Mouse (Mus musculus) MEL (cell line): ENCODE measurements around the gene B3gnt4. TPM values are rescaled to one million over a fixed set of nuclear protein-coding genes. Genes with fewer than 3 reads are reported as not detected.

Experiments
- DNase-seq: peaks from one replicate; pipeline ENCODE4 v3.0.0; 2011; ENCODE audit warnings: low read depth, low spot score
- H3K27ac ChIP-seq: 2 replicates; pipeline ENCODE4 v1.5.1; 2012; ENCODE audit warnings: low read depth, mild to moderate bottlenecking, control low read depth, low read length, moderate library complexity; ENCODE audit not compliant: control insufficient read depth
- H3K27me3 ChIP-seq, 2 experiments: fragments of 150-350 bp in 1 of 2; sonication (generic) in 1 of 2; 2 replicates each; pipeline ENCODE4 v1.6.1; 2012; ENCODE audit warnings: low read length in 2 of 2, mild to moderate bottlenecking in 2 of 2, improper control_type of control experiment in 1 of 2, moderate library complexity in 1 of 2; ENCODE audit not compliant: insufficient read depth in 2 of 2, control insufficient read depth in 1 of 2
- H3K36me3 ChIP-seq, 2 experiments: 2 replicates each; pipeline ENCODE4 v1.6.1; 2012 to 2014; ENCODE audit warnings: low read length in 2 of 2, improper control_type of control experiment in 1 of 2, inconsistent platforms in 1 of 2, mild to moderate bottlenecking in 1 of 2; ENCODE audit not compliant: insufficient read depth in 2 of 2, control insufficient read depth in 1 of 2
- H3K4me1 ChIP-seq, 2 experiments: fragments of 150-350 bp in 1 of 2; sonication (generic) in 1 of 2; 2 replicates each; pipeline ENCODE4 v1.6.1; 2012; ENCODE audit warnings: low read length in 2 of 2, improper control_type of control experiment in 1 of 2, mild to moderate bottlenecking in 1 of 2; ENCODE audit not compliant: insufficient read depth in 2 of 2, control insufficient read depth in 1 of 2
- H3K4me3 ChIP-seq, 2 experiments: fragments of 150-350 bp in 1 of 2; sonication (generic) in 1 of 2; 2 replicates each; pipeline ENCODE4 v1.5.1; 2012; ENCODE audit warnings: low read depth in 2 of 2, low read length in 2 of 2, mild to moderate bottlenecking in 2 of 2, moderate library complexity in 2 of 2, control low read depth in 1 of 2, improper control_type of control experiment in 1 of 2; ENCODE audit not compliant: control insufficient read depth in 1 of 2, insufficient read depth in 1 of 2
- H3K79me2 ChIP-seq: 2 replicates; pipeline ENCODE4 v1.6.1; 2012; ENCODE audit warnings: mild to moderate bottlenecking, low read length, moderate library complexity; ENCODE audit not compliant: control insufficient read depth, poor library complexity, insufficient read depth
- H3K9ac ChIP-seq: 2 replicates; pipeline ENCODE4 v1.6.1; 2012; ENCODE audit warnings: low read depth, mild to moderate bottlenecking, control low read depth, low read length, moderate library complexity; ENCODE audit not compliant: control insufficient read depth, poor library complexity, severe bottlenecking
- H3K9me3 ChIP-seq: fragments of 150-350 bp; sonication (generic); replicated peaks from 2 replicates; pipeline ENCODE4 v1.6.1; 2012; ENCODE audit warnings: mild to moderate bottlenecking, low read length, improper control_type of control experiment, moderate library complexity; ENCODE audit not compliant: insufficient read depth
- BHLHE40 ChIP-seq: IDR thresholded peaks from 2 replicates; pipeline ENCODE4 v1.6.1; 2012; ENCODE audit warnings: low read depth, mild to moderate bottlenecking, inconsistent platforms, low read length, improper control_type of control experiment, borderline replicate concordance
- CHD1 ChIP-seq: IDR thresholded peaks from 2 replicates; pipeline ENCODE4 v1.6.1; 2012; ENCODE audit warnings: low read depth, mild to moderate bottlenecking, inconsistent platforms, low read length, improper control_type of control experiment
- CHD2 ChIP-seq: IDR thresholded peaks from 2 replicates; pipeline ENCODE4 v1.6.1; 2011; ENCODE audit warnings: low read length, improper control_type of control experiment
- CTCF ChIP-seq, 3 experiments: IDR thresholded peaks in 2 of 3; conservative IDR thresholded peaks in 1 of 3; 2 replicates each; pipeline ENCODE4 v1.5.1; 2011 to 2012; ENCODE audit warnings: low read length in 3 of 3, low read depth in 2 of 3, mild to moderate bottlenecking in 2 of 3, improper control_type of control experiment in 1 of 3, inconsistent platforms in 1 of 3, mixed read lengths in 1 of 3, moderate library complexity in 1 of 3; ENCODE audit not compliant: control insufficient read depth in 1 of 3, insufficient read depth in 1 of 3, poor library complexity in 1 of 3, severe bottlenecking in 1 of 3
- E2F4 ChIP-seq: IDR thresholded peaks from 2 replicates; pipeline ENCODE4 v1.6.1; 2011; ENCODE audit warnings: low read depth, low read length, improper control_type of control experiment, borderline replicate concordance
- ELF1 ChIP-seq: IDR thresholded peaks from 2 replicates; pipeline ENCODE4 v1.6.1; 2014; ENCODE audit warnings: low read depth, mild to moderate bottlenecking, inconsistent platforms, low read length, improper control_type of control experiment, moderate library complexity
- EP300 ChIP-seq, 2 experiments: IDR thresholded peaks; 2 replicates each; pipeline ENCODE4 v1.6.1; 2011; ENCODE audit warnings: improper control_type of control experiment in 2 of 2, low read length in 2 of 2, low read depth in 1 of 2, mild to moderate bottlenecking in 1 of 2
- GABPA ChIP-seq: IDR thresholded peaks from 2 replicates; pipeline ENCODE4 v1.6.1; 2012; ENCODE audit warnings: low read depth, mild to moderate bottlenecking, inconsistent platforms, low read length, improper control_type of control experiment, moderate library complexity
- GATA1 ChIP-seq: IDR thresholded peaks from 2 replicates; pipeline ENCODE4 v1.6.1; 2011; ENCODE audit warnings: low read depth, low read length, improper control_type of control experiment
- HCFC1 ChIP-seq: IDR thresholded peaks from 2 replicates; pipeline ENCODE4 v1.6.1; 2012; ENCODE audit warnings: low read depth, mild to moderate bottlenecking, inconsistent platforms, low read length, improper control_type of control experiment, moderate library complexity
- JUND ChIP-seq: IDR thresholded peaks from 2 replicates; pipeline ENCODE4 v1.6.1; 2011; ENCODE audit warnings: low read depth, mild to moderate bottlenecking, improper control_type of control experiment, low read length
- KAT2A ChIP-seq: conservative IDR thresholded peaks from 2 replicates; pipeline ENCODE4 v1.6.1; 2012; ENCODE audit warnings: low read depth, low read length, improper control_type of control experiment, inconsistent platforms
- MAFK ChIP-seq: IDR thresholded peaks from 2 replicates; pipeline ENCODE4 v1.6.1; 2011; ENCODE audit warnings: low read depth, mild to moderate bottlenecking, low read length, improper control_type of control experiment, borderline replicate concordance
- MAX ChIP-seq: IDR thresholded peaks from 2 replicates; pipeline ENCODE4 v1.6.1; 2011; ENCODE audit warnings: low read length, improper control_type of control experiment
- MAZ ChIP-seq: IDR thresholded peaks from 2 replicates; pipeline ENCODE4 v1.6.1; 2012; ENCODE audit warnings: low read depth, mild to moderate bottlenecking, inconsistent platforms, low read length, improper control_type of control experiment
- MEF2A ChIP-seq: IDR thresholded peaks from 2 replicates; pipeline ENCODE4 v1.6.1; 2014; ENCODE audit warnings: low read depth, mild to moderate bottlenecking, inconsistent platforms, low read length, improper control_type of control experiment; ENCODE audit not compliant: poor library complexity, insufficient replicate concordance, severe bottlenecking; ENCODE audit errors: extremely low read depth
- MXI1 ChIP-seq: IDR thresholded peaks from 2 replicates; pipeline ENCODE4 v1.6.1; 2011; ENCODE audit warnings: mild to moderate bottlenecking, low read depth, low read length, improper control_type of control experiment
- MYB ChIP-seq: IDR thresholded peaks from 2 replicates; pipeline ENCODE4 v1.6.1; 2011; ENCODE audit warnings: mild to moderate bottlenecking, low read depth, low read length, improper control_type of control experiment
- MYC ChIP-seq: IDR thresholded peaks from 2 replicates; pipeline ENCODE4 v1.6.1; 2011; ENCODE audit warnings: low read depth, mild to moderate bottlenecking, low read length, improper control_type of control experiment, moderate library complexity
- NRF1 ChIP-seq: IDR thresholded peaks from 2 replicates; pipeline ENCODE4 v1.6.1; 2014; ENCODE audit warnings: low read depth, mild to moderate bottlenecking, inconsistent platforms, low read length, improper control_type of control experiment, moderate library complexity; ENCODE audit not compliant: poor library complexity, insufficient read depth, severe bottlenecking
- POLR2A ChIP-seq, 2 experiments: IDR thresholded peaks; 2 replicates each; pipeline ENCODE4 v1.6.1; 2011 to 2012; ENCODE audit warnings: low read length in 2 of 2, mild to moderate bottlenecking in 2 of 2, control low read depth in 1 of 2, improper control_type of control experiment in 1 of 2, low read depth in 1 of 2, moderate library complexity in 1 of 2; ENCODE audit not compliant: control insufficient read depth in 1 of 2, insufficient read depth in 1 of 2, poor library complexity in 1 of 2
- POLR2AphosphoS2 ChIP-seq: IDR thresholded peaks from 2 replicates; pipeline ENCODE4 v1.6.1; 2011; ENCODE audit warnings: low read length, improper control_type of control experiment
- RAD21 ChIP-seq: IDR thresholded peaks from 2 replicates; pipeline ENCODE4 v1.6.1; 2011; ENCODE audit warnings: mild to moderate bottlenecking, low read depth, low read length, improper control_type of control experiment
- SIN3A ChIP-seq: IDR thresholded peaks from 2 replicates; pipeline ENCODE4 v1.6.1; 2012; ENCODE audit warnings: low read length, improper control_type of control experiment, inconsistent platforms
- SMC3 ChIP-seq: IDR thresholded peaks from 2 replicates; pipeline ENCODE4 v1.6.1; 2011; ENCODE audit warnings: low read depth, low read length, improper control_type of control experiment
- TAL1 ChIP-seq: IDR thresholded peaks from 2 replicates; pipeline ENCODE4 v1.6.1; 2012; ENCODE audit warnings: mild to moderate bottlenecking, inconsistent platforms, low read length, moderate library complexity, mixed read lengths
- TBP ChIP-seq: IDR thresholded peaks from 2 replicates; pipeline ENCODE4 v1.8.0; 2011; ENCODE audit warnings: low read depth, low read length, improper control_type of control experiment
- TCF12 ChIP-seq: IDR thresholded peaks from 2 replicates; pipeline ENCODE4 v1.6.1; 2014; ENCODE audit warnings: low read depth, mild to moderate bottlenecking, inconsistent platforms, low read length, improper control_type of control experiment, moderate library complexity
- UBTF ChIP-seq: IDR thresholded peaks from 2 replicates; pipeline ENCODE4 v1.6.1; 2012; ENCODE audit warnings: low read depth, mild to moderate bottlenecking, inconsistent platforms, low read length, improper control_type of control experiment, moderate library complexity, borderline replicate concordance; ENCODE audit not compliant: insufficient read depth
- USF1 ChIP-seq: IDR thresholded peaks from 2 replicates; pipeline ENCODE4 v1.6.1; 2014; ENCODE audit warnings: low read depth, mild to moderate bottlenecking, inconsistent platforms, low read length, improper control_type of control experiment, moderate library complexity
- USF2 ChIP-seq, 2 experiments: IDR thresholded peaks; 2 replicates each; pipeline ENCODE4 v1.6.1; 2011 to 2012; ENCODE audit warnings: improper control_type of control experiment in 2 of 2, low read length in 2 of 2, borderline replicate concordance in 1 of 2, inconsistent platforms in 1 of 2, low read depth in 1 of 2, mild to moderate bottlenecking in 1 of 2; ENCODE audit not compliant: insufficient read depth in 1 of 2
- ZC3H11A ChIP-seq: IDR thresholded peaks from 2 replicates; pipeline ENCODE4 v1.6.1; 2012; ENCODE audit warnings: low read depth, mild to moderate bottlenecking, inconsistent platforms, low read length, improper control_type of control experiment
- ZKSCAN1 ChIP-seq: IDR thresholded peaks from 2 replicates; pipeline ENCODE4 v1.6.1; 2012; ENCODE audit warnings: low read depth, mild to moderate bottlenecking, inconsistent platforms, low read length, improper control_type of control experiment, moderate library complexity
- ZMIZ1 ChIP-seq: IDR thresholded peaks from 2 replicates; pipeline ENCODE4 v1.6.1; 2012; ENCODE audit warnings: low read depth, mild to moderate bottlenecking, inconsistent platforms, low read length, improper control_type of control experiment, moderate library complexity
- ZNF384 ChIP-seq: IDR thresholded peaks from 2 replicates; pipeline ENCODE4 v1.6.1; 2012; ENCODE audit warnings: low read depth, mild to moderate bottlenecking, inconsistent platforms, low read length, improper control_type of control experiment
- polyA plus RNA-seq, 2 experiments: library from polyadenylated mRNA; stranded (reverse) in 1 of 2; unstranded in 1 of 2; fragments of >175 nt in 1 of 2; fragments of >200 nt in 1 of 2; gene quantifications; 2 replicates each; pipeline versions ENCODE4 v1.2.1 to v1.2.4; 2012; ENCODE audit warnings: low replicate concordance in 2 of 2, low read depth in 1 of 2; ENCODE audit not compliant: insufficient read length in 2 of 2, insufficient read depth in 1 of 2, missing spikeins in 1 of 2
- total RNA-seq: library from RNA; depleted of rRNA; stranded (reverse); fragments of 300-350 nt; gene quantifications from 2 replicates; pipeline ENCODE4 v1.2.3, GENCODE M21; 2012

The B3gnt4 gene
- total and polyA plus RNA-seq, 3 experiments: 0.25 to 0.39 TPM; not detected in 1

GRCm38 (mm10) chr5:123523692-123524392 lies 13.6 kb downstream of the B3gnt4 start, which contains the start of gene Diablo:
TSS of gene Diablo (minus strand) at chr5:123524176.
- peak within 1 kb of the TSS; percentile 88 to 99 for H3K4me3 ChIP-seq
- H3K36me3 ChIP-seq: peaks cover 0 to 4% of the 10 kb centered on the region in 2 experiments; a peak in 3 of 4 replicates
- H3K27ac ChIP-seq: peak within 1 kb of the TSS; percentile 3; the same call in 1 of the 2 replicates
- H3K27me3 ChIP-seq: no peaks in the 10 kb centered on the region
- no peaks in the 10 kb centered on the region for H3K9me3 ChIP-seq
- H3K9ac ChIP-seq: peak within 1 kb of the TSS; percentile 85
- peak; percentile 98 for DNase-seq
- H3K4me1 ChIP-seq: peaks cover 3 to 10% of the 10 kb centered on the region in 2 experiments; a peak in 3 of 4 replicates
- H3K79me2 ChIP-seq: peaks cover 6% of the 10 kb centered on the region
- TF ChIP-seq MEF2A: no peak
- TF ChIP-seq MYC: no peak
- peak; percentile 95; the same call in 1 of the 2 replicates for TF ChIP-seq MAZ
- TF ChIP-seq ZMIZ1: peak; percentile 92
- no peak for TF ChIP-seq MAFK
- TF ChIP-seq GABPA: no peak
- TF ChIP-seq TCF12: peak; percentile 43; the same call in 1 of the 2 replicates
- peak; percentile 78 for TF ChIP-seq ELF1
- TF ChIP-seq EP300 (IDR thresholded peaks at IDR 0.05; ENCODE audit: low read depth in 1 of 2, low read length in 2 of 2): peak in 1 of 2 experiments; percentile 44; a peak in 2 of 4 replicates
- no peak for TF ChIP-seq MXI1
- TF ChIP-seq NRF1: 0 out of 2 replicates have a peak, but pooled peaks have one; percentile 20
- no peak for TF ChIP-seq USF2 (IDR thresholded peaks at IDR 0.05; ENCODE audit: borderline replicate concordance in 1 of 2, insufficient read depth in 1 of 2, low read depth in 1 of 2, low read length in 2 of 2)
- no peak for TF ChIP-seq RAD21
- peak; percentile 84; the same call in 1 of the 2 replicates for TF ChIP-seq SIN3A
- no peak for TF ChIP-seq CHD1
- no peak for TF ChIP-seq UBTF
- TF ChIP-seq SMC3: no peak
- TF ChIP-seq E2F4: no peak
- TF ChIP-seq CHD2: no peak
- peak; percentile 96 for TF ChIP-seq POLR2AphosphoS2
- peak; percentile 83 for TF ChIP-seq HCFC1
- no peak for TF ChIP-seq ZNF384
- peak; percentile 30; the same call in 1 of the 2 replicates for TF ChIP-seq USF1
- no peak for TF ChIP-seq TAL1
- 0 out of 2 replicates have a peak, but pooled peaks have one; percentile 28 for TF ChIP-seq ZKSCAN1
- TF ChIP-seq GATA1: no peak
- TF ChIP-seq CTCF (IDR thresholded peaks at IDR 0.05 in 2 of 3, conservative IDR thresholded peaks at IDR 0.05 in 1 of 3; ENCODE audit: control insufficient read depth in 1 of 3, insufficient read depth in 1 of 3, low read depth in 2 of 3, low read length in 3 of 3, poor library complexity in 1 of 3, severe bottlenecking in 1 of 3): 0 out of 6 replicates have a peak, but pooled peaks of 1 of the 3 experiments have one; percentile 5
- no peak for TF ChIP-seq ZC3H11A
- peak; percentile 89 to 91 for TF ChIP-seq POLR2A (IDR thresholded peaks at IDR 0.05; ENCODE audit: control insufficient read depth in 1 of 2, insufficient read depth in 1 of 2, low read depth in 1 of 2, low read length in 2 of 2, poor library complexity in 1 of 2)
- no peak for TF ChIP-seq MAX
- no peak for TF ChIP-seq JUND
- no peak; the same call in 1 of the 2 replicates for TF ChIP-seq KAT2A
- TF ChIP-seq TBP: no peak
- TF ChIP-seq BHLHE40: no peak
- TF ChIP-seq MYB: peak; percentile 95
